Mouse (Mus musculus): ENCODE measurements around the gene Timd2. TPM values are rescaled to one million over a fixed set of nuclear protein-coding genes. Genes with fewer than 3 reads are reported as not detected.
"Not testable (repeated sequence)": the region's sequence is repeated elsewhere in the genome, so short reads cannot be mapped to it uniquely, and the experiment has no call there.

Gene Timd2
- not detected for total RNA-seq (2021)
- long read RNA-seq, experiment 1 = 0 reads
- long read RNA-seq, experiment 2 = 0 reads

- DNase-seq = no peak
Measured at GRCm38 (mm10) chr11:46706664-46707356, at the start of gene Timd2. Gene Timd2, minus strand, starts transcription at chr11:46707061.

- DNase-seq = not testable (repeated sequence)
Measured at GRCm38 (mm10) chr11:46755714-46756113, 48.9 kb upstream of the Timd2 start.

GRCm38 (mm10) chr11:46754669-46755068 lies 47.8 kb upstream of the Timd2 start:
- DNase-seq = no peak

- DNase-seq = no peak
Measured at GRCm38 (mm10) chr11:46753662-46754061, 46.8 kb upstream of the Timd2 start.

- DNase-seq = no peak
Measured at GRCm38 (mm10) chr11:46747996-46748395, 41.1 kb upstream of the Timd2 start.

- no peak for DNase-seq
Measured at GRCm38 (mm10) chr11:46741716-46742115, 34.9 kb upstream of the Timd2 start.

GRCm38 (mm10) chr11:46740886-46741285 lies 34.0 kb upstream of the Timd2 start:
- no peak for DNase-seq

GRCm38 (mm10) chr11:46739501-46739900 lies 32.6 kb upstream of the Timd2 start:
- no peak for DNase-seq

- DNase-seq = not testable (repeated sequence)
Measured at GRCm38 (mm10) chr11:46735076-46735475, 28.2 kb upstream of the Timd2 start, which contains the start of gene Havcr1. Gene Havcr1, plus strand, starts transcription at chr11:46735080.

- DNase-seq = no peak
Measured at GRCm38 (mm10) chr11:46734617-46735016, 27.8 kb upstream of the Timd2 start.

GRCm38 (mm10) chr11:46733242-46733789 lies 26.5 kb upstream of the Timd2 start:
- DNase-seq = no peak

- DNase-seq = no peak
Measured at GRCm38 (mm10) chr11:46731541-46732070, 24.7 kb upstream of the Timd2 start.

- DNase-seq = no peak
Measured at GRCm38 (mm10) chr11:46698830-46699229, 8.0 kb downstream of the Timd2 start.

GRCm38 (mm10) chr11:46698278-46698655 lies 8.6 kb downstream of the Timd2 start:
- no peak for DNase-seq

- no peak for DNase-seq
Measured at GRCm38 (mm10) chr11:46697433-46698277, 9.2 kb downstream of the Timd2 start.

- not testable (repeated sequence) for DNase-seq
Measured at GRCm38 (mm10) chr11:46695849-46696248, 11.0 kb downstream of the Timd2 start.

GRCm38 (mm10) chr11:46690136-46690535 lies 16.7 kb downstream of the Timd2 start:
- DNase-seq = no peak

- DNase-seq = no peak
Measured at GRCm38 (mm10) chr11:46683723-46684122, 23.1 kb downstream of the Timd2 start.

- DNase-seq = no peak
Measured at GRCm38 (mm10) chr11:46682842-46683241, 24.0 kb downstream of the Timd2 start.

GRCm38 (mm10) chr11:46667938-46668337 lies 38.9 kb downstream of the Timd2 start:
- no peak for DNase-seq

- DNase-seq = no peak
Measured at GRCm38 (mm10) chr11:46667105-46667504, 39.8 kb downstream of the Timd2 start.

Measured in gastrocnemius, postnatal 25 days (tissue).